Mouse (Mus musculus) C2C12 (cell line): ENCODE data around the gene AC134908.4. TPM values are rescaled to one million over a fixed set of nuclear protein-coding genes. Genes with fewer than 3 reads are reported as not detected.

Experiments
- H3K27me3 ChIP-seq: one replicate; pipeline ENCODE4 v1.6.1; 2011; ENCODE audit not compliant: control insufficient read depth, insufficient read depth, insufficient read length
- H3K36me3 ChIP-seq: one replicate; pipeline ENCODE4 v1.6.1; 2011; ENCODE audit not compliant: control insufficient read depth, insufficient read depth
- H3K4me3 ChIP-seq: one replicate; pipeline ENCODE4 v1.5.1; 2011; ENCODE audit warnings: mild to moderate bottlenecking, control low read depth; ENCODE audit not compliant: poor library complexity, insufficient read depth, severe bottlenecking
- H3K79me2 ChIP-seq: one replicate; pipeline ENCODE4 v1.6.1; 2011; ENCODE audit not compliant: control insufficient read depth, insufficient read depth
- H3K79me3 ChIP-seq: one replicate; pipeline ENCODE4 v1.6.1; 2011; ENCODE audit warnings: low read depth, control low read depth
- H3ac ChIP-seq: one replicate; pipeline ENCODE3; 2011; ENCODE audit warnings: low read depth; ENCODE audit not compliant: control insufficient read depth, insufficient read length
- CEBPB ChIP-seq: IDR thresholded peaks from one replicate; pipeline ENCODE4 v1.6.1; 2011; ENCODE audit warnings: low read depth, mild to moderate bottlenecking, control low read depth, moderate library complexity
- CTCF ChIP-seq: IDR thresholded peaks from one replicate; pipeline ENCODE4 v1.5.1; 2011; ENCODE audit not compliant: control insufficient read depth, insufficient read depth, insufficient read length
- FOSL1 ChIP-seq: IDR thresholded peaks from one replicate; pipeline ENCODE4 v1.8.0; 2011; ENCODE audit warnings: mild to moderate bottlenecking, low read length; ENCODE audit not compliant: poor library complexity, insufficient read depth, severe bottlenecking
- MAX ChIP-seq: IDR thresholded peaks from one replicate; pipeline ENCODE4 v1.6.1; 2011; ENCODE audit warnings: mild to moderate bottlenecking, control low read depth
- MYOD1 ChIP-seq: IDR thresholded peaks from one replicate; pipeline ENCODE4 v1.6.1; 2011; ENCODE audit warnings: low read depth; ENCODE audit not compliant: control insufficient read depth, insufficient read length
- MYOG ChIP-seq: IDR thresholded peaks from one replicate; pipeline ENCODE4 v1.6.1; 2011; ENCODE audit not compliant: control insufficient read depth, insufficient read length; ENCODE audit errors: extremely low read depth
- USF1 ChIP-seq: IDR thresholded peaks from one replicate; pipeline ENCODE4 v1.6.1; 2011; ENCODE audit warnings: low read depth, mild to moderate bottlenecking, control low read depth, moderate library complexity
- polyA plus RNA-seq: library from polyadenylated mRNA; unstranded; fragments of >200 nt; fragmentation: generic; extraction: Trizol; gene quantifications from one replicate; pipeline ENCODE4 v1.2.1, GENCODE M21; 2012; ENCODE audit warnings: missing spikeins

The AC134908.4 gene
- polyA plus RNA-seq, 1 experiment: not detected

DNA sequence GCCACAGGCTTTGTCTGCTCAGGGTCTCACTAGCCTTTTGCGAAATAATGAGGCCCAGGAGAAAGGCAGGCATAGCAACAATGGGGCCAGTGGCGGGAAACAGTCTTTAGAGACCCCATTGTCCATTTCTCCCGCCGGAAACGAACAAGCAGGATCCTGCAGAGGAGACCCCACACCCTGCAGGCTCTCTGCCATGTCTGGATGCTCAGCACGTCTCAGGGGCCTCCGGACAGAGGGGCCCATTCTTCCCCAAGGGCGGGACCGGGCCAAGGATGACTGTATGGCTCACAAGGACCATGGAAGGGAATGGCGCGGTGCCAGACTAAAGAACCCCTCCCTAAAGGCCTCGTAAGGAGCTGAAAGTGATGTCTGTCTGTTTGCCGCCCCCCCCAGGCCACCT lies 1.3 kb downstream of the AC134908.4 start:
- Histone ChIP-seq H3K4me3 (no peak overlapping the region), H3K27me3 (no peaks in the 10 kb centered on the region), H3K36me3 (peaks cover 4% of the 10 kb centered on the region), H3ac (no peak overlapping the region), H3K79me2 (peaks cover 30% of the 10 kb centered on the region), H3K79me3 (peaks cover 7% of the 10 kb centered on the region)
- TF ChIP-seq USF1: no peak
- no peak for TF ChIP-seq CEBPB
- TF ChIP-seq MAX: no peak
- no peak for TF ChIP-seq MYOD1
- no peak for TF ChIP-seq FOSL1
- no peak for TF ChIP-seq CTCF
- no peak for TF ChIP-seq MYOG

DNA sequence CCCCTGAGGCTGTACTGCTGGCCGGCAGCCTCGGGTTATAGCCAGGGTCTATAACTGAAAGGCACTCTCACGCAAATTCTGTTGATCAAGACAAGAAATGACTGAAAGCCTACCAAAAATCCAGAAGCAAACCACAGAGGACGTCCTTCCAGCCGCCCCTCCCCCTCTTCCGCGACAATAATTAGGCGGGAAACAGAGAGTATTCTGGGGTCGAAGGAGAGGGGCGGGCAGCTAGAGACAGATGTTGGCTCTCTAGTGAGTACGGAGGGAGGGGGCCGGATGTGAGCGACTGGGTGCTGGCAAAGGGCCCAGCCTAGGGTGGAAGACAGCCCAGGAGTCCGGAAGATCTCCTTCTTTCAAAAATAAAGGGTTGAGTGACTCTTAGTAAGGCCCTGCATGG lies 2.8 kb downstream of the AC134908.4 start, which contains the start of gene Fam173a:
Fam173a (minus strand) TSS at position 287 of the 400 bp plus-strand sequence.
- Histone ChIP-seq H3K36me3 (peaks cover 4% of the 10 kb centered on the region), H3K79me3 (peaks cover 7% of the 10 kb centered on the region), H3K27me3 (no peaks in the 10 kb centered on the region), H3ac (peak within 1 kb of the TSS; percentile 85), H3K4me3 (peak within 1 kb of the TSS; percentile 79), H3K79me2 (peaks cover 30% of the 10 kb centered on the region)
- TF ChIP-seq MYOD1: no peak
- TF ChIP-seq CTCF: no peak
- TF ChIP-seq USF1: no peak
- no peak for TF ChIP-seq CEBPB
- TF ChIP-seq MAX: no peak
- no peak for TF ChIP-seq MYOG
- TF ChIP-seq FOSL1: no peak

DNA sequence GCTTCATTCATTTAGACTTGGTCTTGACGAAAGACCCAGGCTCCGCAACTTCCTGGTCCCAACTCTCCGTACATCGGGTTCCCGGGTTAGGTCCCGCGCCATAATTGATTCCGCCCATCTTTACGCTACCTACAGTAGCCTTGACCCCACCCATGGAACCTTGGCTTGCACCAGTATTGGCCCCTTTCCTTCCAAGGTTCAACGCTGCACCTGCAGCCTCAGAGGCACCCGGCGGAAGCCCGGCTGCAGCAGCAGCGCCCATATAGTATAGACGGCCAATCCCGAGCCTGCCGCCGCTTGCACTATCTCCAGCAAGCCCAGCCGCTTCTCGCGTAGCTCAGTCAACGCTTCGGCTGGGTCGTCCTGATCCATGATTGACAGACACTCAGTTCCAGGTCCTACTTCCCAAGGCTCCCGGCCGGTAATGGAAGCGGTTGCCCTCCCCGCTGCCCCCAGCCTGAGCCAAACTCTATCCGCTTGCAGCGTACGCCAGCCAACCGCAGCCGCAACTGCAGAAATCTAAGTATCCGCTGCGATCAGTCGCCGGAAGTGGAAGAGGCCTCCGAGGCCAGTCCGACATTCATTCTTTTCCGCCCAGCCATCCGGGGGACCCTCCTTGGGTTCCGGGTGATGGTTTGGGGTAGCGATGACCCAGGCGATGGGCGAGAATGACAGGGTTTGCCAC lies 3.5 kb downstream of the AC134908.4 start:
- no peak for TF ChIP-seq USF1
- TF ChIP-seq FOSL1: no peak
- TF ChIP-seq CTCF: no peak
- TF ChIP-seq MAX: no peak
- TF ChIP-seq MYOD1: no peak
- no peak for TF ChIP-seq CEBPB
- TF ChIP-seq MYOG: no peak

DNA sequence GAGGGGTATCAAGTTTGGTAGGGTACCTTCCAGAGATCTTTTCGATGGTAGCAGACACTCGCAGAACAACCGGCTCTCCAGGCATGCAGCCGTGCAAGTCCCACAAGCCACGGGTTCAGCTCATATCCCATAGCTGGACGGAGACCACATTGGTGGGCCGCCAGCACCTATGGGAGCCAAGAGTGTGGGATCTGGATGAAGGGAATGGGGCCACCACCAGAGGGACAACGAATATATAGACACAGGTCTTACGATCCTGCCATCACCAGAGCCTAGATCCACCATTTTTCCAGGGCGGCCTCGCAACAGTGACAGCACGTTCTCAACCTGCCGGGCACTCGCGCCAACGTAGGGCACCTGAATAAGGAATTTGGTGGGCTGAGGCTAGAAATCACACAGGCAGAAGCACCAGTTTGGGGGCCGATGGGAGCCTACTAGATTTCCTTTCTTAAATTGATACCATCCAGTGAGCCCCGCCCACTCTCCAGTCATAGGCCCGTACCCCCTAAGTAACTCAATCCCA lies 4.1 kb downstream of the AC134908.4 start:
- peaks cover 26% of the 10 kb centered on the region for H3K79me2 ChIP-seq
- H3K79me3 ChIP-seq: peaks cover 7% of the 10 kb centered on the region
- peak overlapping the region; percentile 79 for H3K4me3 ChIP-seq
- peak overlapping the region; percentile 85 for H3ac ChIP-seq
- TF ChIP-seq MYOG (no peak), MYOD1 (no peak), MAX (no peak), USF1 (no peak), CTCF (no peak), FOSL1 (no peak), CEBPB (no peak)
- no peaks in the 10 kb centered on the region for H3K27me3 ChIP-seq
- peaks cover 4% of the 10 kb centered on the region for H3K36me3 ChIP-seq

More for the DNA sequence above, 3.5 kb downstream of the AC134908.4 start:
- H3ac ChIP-seq: peak overlapping the region; percentile 85
- peak overlapping the region; percentile 79 for H3K4me3 ChIP-seq
- H3K79me2 ChIP-seq: peaks cover 30% of the 10 kb centered on the region
- peaks cover 4% of the 10 kb centered on the region for H3K36me3 ChIP-seq
- H3K79me3 ChIP-seq: peaks cover 7% of the 10 kb centered on the region
- no peaks in the 10 kb centered on the region for H3K27me3 ChIP-seq

DNA sequence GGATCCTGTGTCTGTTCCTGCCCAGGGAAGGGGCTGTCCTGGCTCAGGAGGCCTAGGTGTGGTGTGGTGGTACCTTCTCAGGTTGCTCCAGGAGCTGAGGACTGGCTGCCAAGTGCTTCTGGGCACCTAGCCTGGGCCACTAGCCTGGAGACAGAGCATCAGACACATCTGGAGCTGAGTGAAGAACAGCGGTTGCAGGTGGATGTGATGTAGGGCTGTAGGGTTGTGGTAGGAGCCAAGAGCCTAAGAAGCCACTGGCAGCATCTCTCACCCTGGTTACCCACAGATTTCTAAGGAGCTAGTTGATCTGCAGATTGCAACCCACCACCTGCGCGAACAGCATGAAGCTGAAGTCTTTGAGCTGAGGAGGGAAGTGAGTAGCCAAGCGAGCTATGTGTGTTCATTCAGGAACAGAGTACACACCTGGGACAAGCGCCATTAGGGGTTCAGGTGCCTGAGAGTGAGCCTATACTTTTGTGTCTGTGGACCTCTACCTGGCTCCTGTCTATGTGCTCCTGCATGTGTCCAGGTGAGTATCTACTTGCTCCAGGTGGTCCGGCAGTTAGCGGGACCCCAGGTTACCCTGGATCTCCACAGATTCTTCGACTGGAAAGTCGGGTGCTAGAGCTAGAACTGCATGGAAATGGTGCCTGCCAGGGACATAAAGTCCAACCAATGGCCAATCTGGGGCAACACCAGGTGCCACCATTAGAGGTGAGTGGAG lies 8.5 kb downstream of the AC134908.4 start:
- Histone ChIP-seq H3K79me2 (peaks cover 31% of the 10 kb centered on the region), H3ac (no peak overlapping the region), H3K4me3 (no peak overlapping the region), H3K36me3 (peaks cover 15% of the 10 kb centered on the region), H3K27me3 (no peaks in the 10 kb centered on the region), H3K79me3 (peaks cover 2% of the 10 kb centered on the region)
- TF ChIP-seq MYOD1: no peak
- TF ChIP-seq CEBPB: no peak
- TF ChIP-seq MAX: no peak
- no peak for TF ChIP-seq FOSL1
- TF ChIP-seq MYOG: no peak
- no peak for TF ChIP-seq USF1
- TF ChIP-seq CTCF: no peak
